Mouse (Mus musculus) embryonic facial prominence, embryonic 13.5 days (tissue): Measurements from ENCODE around the gene Traip. TPM values are rescaled to one million over a fixed set of nuclear protein-coding genes. Genes with fewer than 3 reads are reported as not detected.

Experiments used
- ATAC-seq: fragments of 200-750 bp; cut with Nextera tagmentation; 2 replicates; pipeline ENCODE4 v1.8.0; 2017; ENCODE audit warnings: low read depth; ENCODE audit not compliant: insufficient number of reproducible peaks, insufficient read depth, low FRiP score, low TSS enrichment
- H3K27ac ChIP-seq: fragments of 300-500 bp; sonication (generic); 2 replicates; pipeline ENCODE4 v1.5.1; 2015; ENCODE audit warnings: moderate library complexity, mild to moderate bottlenecking, inconsistent platforms
- H3K27me3 ChIP-seq: fragments of 300-500 bp; sonication (generic); 2 replicates; pipeline ENCODE4 v1.6.1; 2015; ENCODE audit warnings: mild to moderate bottlenecking, inconsistent platforms
- H3K36me3 ChIP-seq: fragments of 300-500 bp; sonication (generic); 2 replicates; pipeline ENCODE4 v1.6.1; 2015; ENCODE audit warnings: mild to moderate bottlenecking, inconsistent platforms
- H3K4me1 ChIP-seq: fragments of 300-500 bp; sonication (generic); 2 replicates; pipeline ENCODE4 v1.6.1; 2015; ENCODE audit warnings: inconsistent platforms
- H3K4me2 ChIP-seq: fragments of 300-500 bp; sonication (generic); 2 replicates; pipeline ENCODE4 v1.6.1; 2015; ENCODE audit warnings: moderate library complexity, mild to moderate bottlenecking, inconsistent platforms
- H3K4me3 ChIP-seq: fragments of 300-500 bp; sonication (generic); 2 replicates; pipeline ENCODE4 v1.5.1; 2015; ENCODE audit warnings: mild to moderate bottlenecking, inconsistent platforms
- H3K9ac ChIP-seq: fragments of 300-500 bp; sonication (generic); 2 replicates; pipeline ENCODE4 v1.6.1; 2015; ENCODE audit warnings: mild to moderate bottlenecking, inconsistent platforms
- H3K9me3 ChIP-seq: fragments of 300-500 bp; sonication (generic); 2 replicates; pipeline ENCODE4 v1.6.1; 2016; ENCODE audit warnings: inconsistent platforms
- WGBS: fragments of 180-500 bp; shearing (Covaris S2); methylation state at CpG from one replicate; pipeline ENCODE4 v1.1.7; 2015; ENCODE audit warnings: mixed read lengths; 5-methylcytosine and 5-hydroxymethylcytosine counted together
- polyA plus RNA-seq: library from polyadenylated mRNA; unstranded; fragments of >200 nt; fragmentation: Nextera tagmentation; extraction: Ambion mirVana; gene quantifications from 2 replicates; pipeline ENCODE4 v1.2.1, GENCODE M21; 2015

Gene Traip
- polyA plus RNA-seq, 1 experiment from 2014 or later: 29.0 TPM

DNA sequence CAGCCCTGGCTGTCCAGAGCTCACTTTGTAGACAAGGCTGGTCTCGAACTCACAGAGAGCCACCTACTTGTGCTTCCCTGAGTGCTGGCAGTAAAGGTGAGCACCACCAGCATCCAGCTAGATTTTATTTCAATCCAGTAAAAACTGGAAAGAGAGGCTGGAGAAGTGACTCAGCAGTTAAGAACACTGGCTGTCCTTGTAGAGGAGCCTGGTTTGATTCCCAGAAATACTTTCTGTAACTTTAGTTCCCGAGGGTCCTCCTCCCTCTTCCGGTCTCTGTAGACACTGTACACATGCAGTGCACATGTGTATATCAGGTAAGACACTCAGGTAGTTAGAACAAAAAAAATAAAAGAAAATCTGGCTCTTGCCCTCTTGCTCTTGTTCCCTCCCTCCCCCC, 38.0 kb downstream of the Traip start:
- Histone ChIP-seq H3K9me3 (no peaks in the 10 kb centered on the region), H3K4me3 (no peak overlapping the region), H3K4me2 (no peak overlapping the region), H3K27ac (peak overlapping the region; percentile 100; the same call in 1 of the 2 replicates), H3K9ac (no peak overlapping the region), H3K27me3 (no peaks in the 10 kb centered on the region), H3K36me3 (no peaks in the 10 kb centered on the region), H3K4me1 (peaks cover 42% of the 10 kb centered on the region)
- no peak for ATAC-seq
- 45% methylated on average over 3 of the region's 3 CpGs for WGBS

- Histone ChIP-seq H3K4me2 (no peak within 1 kb of the TSS), H3K27ac (peak within 1 kb of the TSS; percentile 13; the same call in 1 of the 2 replicates), H3K9me3 (no peaks in the 10 kb centered on the region), H3K9ac (0 out of 2 replicates have a peak within 1 kb of the TSS, but pooled peaks have one; percentile 36), H3K4me3 (no peak within 1 kb of the TSS), H3K27me3 (no peaks in the 10 kb centered on the region), H3K4me1 (peaks cover 12% of the 10 kb centered on the region), H3K36me3 (no peaks in the 10 kb centered on the region)
- WGBS: 31% methylated on average over 2 of the region's 2 CpGs
- ATAC-seq: no peak
Measured at GRCm38 (mm10) chr9:107992197-107992596, 42.3 kb downstream of the Traip start, which contains the start of gene Cdhr4. Cdhr4 (plus strand) TSS chr9:107992497.

DNA sequence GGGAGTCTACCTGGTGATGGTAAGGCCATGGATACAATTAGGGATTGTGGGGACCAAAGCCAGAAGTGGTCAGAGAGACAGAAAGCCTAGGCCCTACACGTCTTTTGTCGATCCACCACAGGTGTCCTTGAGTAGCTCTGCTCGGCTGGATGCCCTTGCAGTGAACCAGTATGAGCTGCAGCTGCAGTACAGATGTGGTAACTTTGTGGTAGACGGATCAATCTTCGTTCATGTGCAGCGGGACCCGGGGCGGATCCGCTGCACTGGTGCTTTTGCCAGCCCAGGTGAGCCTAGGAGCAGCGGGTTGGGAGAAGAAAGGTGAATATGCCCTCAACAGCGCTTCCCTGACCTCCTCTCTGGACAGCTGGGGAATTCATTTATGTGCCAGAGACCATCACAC, 43.1 kb downstream of the Traip start:
- Histone ChIP-seq H3K9ac (0 out of 2 replicates have a peak overlapping the region, but pooled peaks have one; percentile 36), H3K36me3 (no peaks in the 10 kb centered on the region), H3K27ac (no peak overlapping the region), H3K4me3 (no peak overlapping the region), H3K4me2 (no peak overlapping the region), H3K4me1 (peaks cover 9% of the 10 kb centered on the region), H3K27me3 (no peaks in the 10 kb centered on the region), H3K9me3 (no peaks in the 10 kb centered on the region)
- ATAC-seq: no peak
- 77% methylated on average over 11 of the region's 11 CpGs for WGBS

GRCm38 (mm10) chr9:107994464-107994863, 44.5 kb downstream of the Traip start:
- WGBS: 65% methylated on average over 2 of the region's 2 CpGs
- Histone ChIP-seq H3K27me3 (no peaks in the 10 kb centered on the region), H3K4me1 (peaks cover 8% of the 10 kb centered on the region), H3K36me3 (no peaks in the 10 kb centered on the region), H3K27ac (no peak overlapping the region), H3K4me3 (no peak overlapping the region), H3K4me2 (no peak overlapping the region), H3K9ac (no peak overlapping the region), H3K9me3 (no peaks in the 10 kb centered on the region)
- no peak for ATAC-seq

- Histone ChIP-seq H3K27ac (no peak overlapping the region), H3K27me3 (no peaks in the 10 kb centered on the region), H3K9me3 (no peaks in the 10 kb centered on the region), H3K4me1 (peaks cover 8% of the 10 kb centered on the region), H3K4me2 (no peak overlapping the region), H3K36me3 (no peaks in the 10 kb centered on the region), H3K4me3 (no peak overlapping the region), H3K9ac (no peak overlapping the region)
- no peak for ATAC-seq
- WGBS: 93% methylated on average over 21 of the region's 21 CpGs
Measured at GRCm38 (mm10) chr9:107995513-107995912, 45.6 kb downstream of the Traip start.

GRCm38 (mm10) chr9:107996049-107996448, 46.1 kb downstream of the Traip start, which contains the start of gene Gm20662:
Gm20662 (plus strand) TSS chr9:107996349.
- Histone ChIP-seq H3K4me3 (no peak within 1 kb of the TSS), H3K36me3 (no peaks in the 10 kb centered on the region), H3K4me2 (no peak within 1 kb of the TSS), H3K9me3 (no peaks in the 10 kb centered on the region), H3K27ac (no peak within 1 kb of the TSS), H3K4me1 (peaks cover 8% of the 10 kb centered on the region), H3K9ac (no peak within 1 kb of the TSS), H3K27me3 (no peaks in the 10 kb centered on the region)
- no peak for ATAC-seq
- WGBS: 90% methylated on average over 5 of the region's 5 CpGs

GRCm38 (mm10) chr9:108001922-108002770, 52.2 kb downstream of the Traip start, which contains the start of gene Ip6k1:
Ip6k1 (plus strand) TSS chr9:108002501.
- peaks cover 26% of the 10 kb centered on the region for H3K4me1 ChIP-seq
- peak within 1 kb of the TSS; percentile 98 for H3K9ac ChIP-seq
- peak; percentile 99 for ATAC-seq
- no peaks in the 10 kb centered on the region for H3K27me3 ChIP-seq
- peak within 1 kb of the TSS; percentile 93 for H3K27ac ChIP-seq
- peak within 1 kb of the TSS; percentile 99 for H3K4me3 ChIP-seq
- peak within 1 kb of the TSS; percentile 83 for H3K4me2 ChIP-seq
- WGBS: under 1% methylated on average over 51 of the region's 51 CpGs
- no peaks in the 10 kb centered on the region for H3K9me3 ChIP-seq
- peaks cover under 1% of the 10 kb centered on the region; the same call in 1 of the 2 replicates for H3K36me3 ChIP-seq

- Histone ChIP-seq H3K9me3 (no peaks in the 10 kb centered on the region), H3K4me3 (peak overlapping the region; percentile 99), H3K9ac (peak overlapping the region; percentile 98), H3K27me3 (no peaks in the 10 kb centered on the region), H3K36me3 (peaks cover 3% of the 10 kb centered on the region; the same call in 1 of the 2 replicates), H3K4me1 (peaks cover 26% of the 10 kb centered on the region), H3K4me2 (peak overlapping the region; percentile 69), H3K27ac (peak overlapping the region; percentile 93)
- no peak; the same call in 1 of the 2 replicates for ATAC-seq
- under 1% methylated on average over 50 of the region's 50 CpGs for WGBS
Measured at GRCm38 (mm10) chr9:108002778-108003530, 53.0 kb downstream of the Traip start.

GRCm38 (mm10) chr9:108003531-108003890, 53.6 kb downstream of the Traip start:
- no peaks in the 10 kb centered on the region for H3K27me3 ChIP-seq
- H3K9ac ChIP-seq: peak overlapping the region; percentile 98
- H3K4me2 ChIP-seq: peak overlapping the region; percentile 69
- peak overlapping the region; percentile 99 for H3K4me3 ChIP-seq
- no peaks in the 10 kb centered on the region for H3K9me3 ChIP-seq
- peak overlapping the region; percentile 93 for H3K27ac ChIP-seq
- peaks cover 3% of the 10 kb centered on the region; the same call in 1 of the 2 replicates for H3K36me3 ChIP-seq
- no peak for ATAC-seq
- peaks cover 26% of the 10 kb centered on the region for H3K4me1 ChIP-seq
- 11% methylated on average over 8 of the region's 8 CpGs for WGBS

GRCm38 (mm10) chr9:108008041-108008440, 58.1 kb downstream of the Traip start:
- no peaks in the 10 kb centered on the region for H3K27me3 ChIP-seq
- H3K27ac ChIP-seq: no peak overlapping the region
- H3K4me3 ChIP-seq: no peak overlapping the region
- H3K9ac ChIP-seq: no peak overlapping the region
- ATAC-seq: no peak
- H3K4me2 ChIP-seq: no peak overlapping the region
- H3K36me3 ChIP-seq: peaks cover 9% of the 10 kb centered on the region; the same call in 1 of the 2 replicates
- peaks cover 19% of the 10 kb centered on the region for H3K4me1 ChIP-seq
- no peaks in the 10 kb centered on the region for H3K9me3 ChIP-seq
- WGBS: 92% methylated on average over 5 of the region's 5 CpGs

DNA sequence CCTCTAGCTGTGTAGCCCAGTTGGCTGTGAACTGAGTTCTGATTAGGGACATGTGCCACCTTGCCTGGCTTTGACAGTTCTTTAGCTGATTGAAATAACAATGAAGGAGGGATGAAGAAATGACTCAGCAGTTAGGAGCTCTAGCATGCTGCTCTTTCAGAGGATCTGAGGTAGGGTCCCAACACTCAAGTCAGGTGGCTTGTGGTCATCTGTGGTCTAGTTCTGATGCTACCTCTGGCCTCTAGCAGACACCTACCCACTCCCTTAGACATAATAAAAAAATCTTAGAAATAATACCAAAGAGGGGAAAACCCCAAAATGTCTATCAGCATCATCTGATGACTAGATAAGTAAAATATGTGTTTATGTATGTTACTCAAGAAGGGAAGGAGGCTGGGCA, 60.4 kb downstream of the Traip start:
- Histone ChIP-seq H3K4me3 (no peak overlapping the region), H3K27me3 (no peaks in the 10 kb centered on the region), H3K9ac (no peak overlapping the region), H3K4me2 (no peak overlapping the region), H3K36me3 (peaks cover 15% of the 10 kb centered on the region; the same call in 1 of the 2 replicates), H3K9me3 (no peaks in the 10 kb centered on the region), H3K27ac (no peak overlapping the region), H3K4me1 (peaks cover 2% of the 10 kb centered on the region)
- ATAC-seq: no peak
